Mouse (Mus musculus): ENCODE measurements around the gene Bet1. TPM values are rescaled to one million over a fixed set of nuclear protein-coding genes. Genes with fewer than 3 reads are reported as not detected.

The Bet1 gene
- 60.9 and 66.6 TPM in 2 replicates for polyA plus RNA-seq (2012; rRNA removed)
- 74.9 and 83.9 TPM in 2 replicates for polyA plus RNA-seq (2014; fragmentation: Nextera tagmentation; extraction: Ambion mirVana)

DNA sequence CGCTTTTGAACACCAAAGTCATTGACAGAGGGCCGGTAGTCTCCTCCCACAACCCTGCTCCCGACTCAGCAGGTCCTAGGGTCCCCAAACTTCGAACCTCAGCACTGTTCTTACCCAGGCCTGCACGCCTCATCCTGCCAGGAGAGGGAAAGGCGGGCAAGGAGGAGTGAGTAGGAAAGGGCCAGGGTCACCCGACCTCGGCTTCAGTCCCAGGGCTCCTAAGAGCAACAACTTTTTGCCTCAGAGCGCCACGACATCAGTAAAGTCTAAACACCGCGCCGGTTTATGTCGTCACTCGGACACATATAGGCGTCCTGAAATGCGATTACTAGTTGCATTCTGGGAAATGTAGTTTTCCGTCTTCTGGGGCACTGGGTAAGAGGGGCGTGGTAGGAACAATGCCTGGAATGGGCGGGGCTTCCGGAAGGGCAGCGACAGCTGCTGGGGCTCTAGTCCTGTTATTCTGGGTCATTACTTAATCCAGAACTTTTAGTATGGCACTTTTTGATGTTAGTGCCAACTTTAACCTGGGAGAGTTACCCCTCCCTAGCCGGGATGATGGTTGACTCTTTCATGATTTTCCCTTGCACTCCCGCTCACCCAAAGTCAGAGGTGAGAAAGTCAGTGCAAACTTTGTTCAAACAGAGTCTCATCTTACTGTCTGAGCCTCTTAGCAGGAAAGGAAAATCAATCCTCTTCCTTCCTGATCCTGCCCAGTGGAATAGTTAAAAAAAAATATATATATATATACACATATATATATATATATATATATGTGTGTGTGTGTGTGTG lies at the start of gene Bet1:
Bet1 (minus strand) TSS at position 310 of the 792 bp plus-strand sequence.
- ATAC-seq (ENCODE audit: low FRiP score, low read depth) (peak; percentile 100), DNase-seq (ENCODE audit: low spot score) (peak; percentile 99)
- Histone ChIP-seq H3K27me3 (ENCODE audit: control insufficient read depth, insufficient read depth, low read length) (no peaks in the 10 kb centered on the region), H3K4me1 (ENCODE audit: control insufficient read depth, insufficient read depth, low read length) (peaks cover 6% of the 10 kb centered on the region), H3K4me3 (replicated peaks; ENCODE audit: low read length) (peak within 1 kb of the TSS; percentile 69), H3K27ac (replicated peaks; ENCODE audit: low read depth, low read length) (peak within 1 kb of the TSS; percentile 62), H3K36me3 (ENCODE audit: control insufficient read depth, insufficient read depth, low read length) (no peaks in the 10 kb centered on the region), H3K4me2 (replicated peaks; ENCODE audit: low read depth, low read length, severe bottlenecking) (peak within 1 kb of the TSS; percentile 68), H3K9me3 (ENCODE audit: control insufficient read depth, low read length) (no peaks in the 10 kb centered on the region), H3K9ac (ENCODE audit: low read depth, low read length, severe bottlenecking) (peak within 1 kb of the TSS; percentile 76)
- WGBS = 2% methylated on average over 24 of the region's 24 CpGs
- TF ChIP-seq POLR2A (IDR thresholded peaks at IDR 0.05; ENCODE audit: borderline replicate concordance, extremely low read depth, insufficient read depth, insufficient read length) = peak; percentile 38; the same call in 1 of the 2 replicates

DNA sequence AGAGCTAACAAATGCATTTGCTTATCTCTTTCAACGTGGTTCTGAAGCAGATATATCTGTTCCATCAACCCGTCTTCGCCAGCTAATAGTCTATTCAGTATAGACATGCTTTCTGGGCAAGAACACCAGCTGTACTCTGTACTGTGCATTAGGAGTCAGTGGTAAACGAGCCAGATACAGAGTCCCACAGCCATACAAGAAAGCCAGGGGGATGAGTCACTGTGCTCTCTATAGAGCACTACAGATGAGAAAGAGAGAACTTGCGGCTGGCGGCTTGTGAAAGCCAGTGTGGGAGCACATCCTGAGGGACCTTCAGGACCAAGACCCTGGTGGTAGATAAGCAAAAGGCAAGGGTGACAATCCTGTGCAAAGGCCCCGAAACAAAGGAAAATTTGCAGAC lies 45.5 kb upstream of the Bet1 start:
- H3K9me3 ChIP-seq (ENCODE audit: control insufficient read depth, low read length) = no peaks in the 10 kb centered on the region
- no peak overlapping the region for H3K27ac ChIP-seq (replicated peaks; ENCODE audit: low read depth, low read length)
- no peaks in the 10 kb centered on the region for H3K27me3 ChIP-seq (ENCODE audit: control insufficient read depth, insufficient read depth, low read length)
- no peaks in the 10 kb centered on the region for H3K4me1 ChIP-seq (ENCODE audit: control insufficient read depth, insufficient read depth, low read length)
- no peak for TF ChIP-seq POLR2A (IDR thresholded peaks at IDR 0.05; ENCODE audit: borderline replicate concordance, extremely low read depth, insufficient read depth, insufficient read length)
- H3K36me3 ChIP-seq (ENCODE audit: control insufficient read depth, insufficient read depth, low read length) = no peaks in the 10 kb centered on the region
- H3K4me2 ChIP-seq (replicated peaks; ENCODE audit: low read depth, low read length, severe bottlenecking) = no peak overlapping the region
- WGBS = 75% methylated on average over 7 of the region's 7 CpGs
- ATAC-seq (ENCODE audit: low FRiP score, low read depth) (no peak), DNase-seq (ENCODE audit: low spot score) (no peak)
- no peak overlapping the region for H3K9ac ChIP-seq (ENCODE audit: low read depth, low read length, severe bottlenecking)
- H3K4me3 ChIP-seq (replicated peaks; ENCODE audit: low read length) = no peak overlapping the region

DNA sequence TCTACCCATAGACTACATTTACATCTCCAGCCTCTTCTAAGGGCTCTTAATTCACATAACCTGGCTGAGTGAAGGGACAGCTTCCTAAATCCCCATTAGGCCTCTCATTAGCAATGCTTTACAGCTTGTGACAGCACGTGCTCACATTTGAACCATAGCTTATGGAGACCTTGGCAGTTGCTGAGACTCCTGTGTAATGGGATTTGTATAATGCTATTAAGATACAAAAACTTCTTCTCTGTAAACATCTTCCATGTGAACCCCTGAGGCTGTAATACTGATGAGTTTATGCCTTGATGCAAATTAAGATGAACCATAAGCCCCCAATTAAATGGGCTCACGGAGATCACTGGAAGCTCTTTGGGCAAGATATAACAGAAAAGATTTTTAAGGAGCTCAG lies 44.4 kb upstream of the Bet1 start:
- H3K4me2 ChIP-seq (replicated peaks; ENCODE audit: low read depth, low read length, severe bottlenecking) = no peak overlapping the region
- H3K9me3 ChIP-seq (ENCODE audit: control insufficient read depth, low read length) = no peaks in the 10 kb centered on the region
- H3K27ac ChIP-seq (replicated peaks; ENCODE audit: low read depth, low read length) = no peak overlapping the region
- no peak overlapping the region for H3K9ac ChIP-seq (ENCODE audit: low read depth, low read length, severe bottlenecking)
- no peak for ATAC-seq (ENCODE audit: low FRiP score, low read depth)
- DNase-seq (ENCODE audit: low spot score) = no peak
- no peak overlapping the region for H3K4me3 ChIP-seq (replicated peaks; ENCODE audit: low read length)
- WGBS = 33% methylated on average over 2 of the region's 2 CpGs
- TF ChIP-seq POLR2A (IDR thresholded peaks at IDR 0.05; ENCODE audit: borderline replicate concordance, extremely low read depth, insufficient read depth, insufficient read length) = no peak
- H3K4me1 ChIP-seq (ENCODE audit: control insufficient read depth, insufficient read depth, low read length) = no peaks in the 10 kb centered on the region
- H3K36me3 ChIP-seq (ENCODE audit: control insufficient read depth, insufficient read depth, low read length) = no peaks in the 10 kb centered on the region
- H3K27me3 ChIP-seq (ENCODE audit: control insufficient read depth, insufficient read depth, low read length) = no peaks in the 10 kb centered on the region

DNA sequence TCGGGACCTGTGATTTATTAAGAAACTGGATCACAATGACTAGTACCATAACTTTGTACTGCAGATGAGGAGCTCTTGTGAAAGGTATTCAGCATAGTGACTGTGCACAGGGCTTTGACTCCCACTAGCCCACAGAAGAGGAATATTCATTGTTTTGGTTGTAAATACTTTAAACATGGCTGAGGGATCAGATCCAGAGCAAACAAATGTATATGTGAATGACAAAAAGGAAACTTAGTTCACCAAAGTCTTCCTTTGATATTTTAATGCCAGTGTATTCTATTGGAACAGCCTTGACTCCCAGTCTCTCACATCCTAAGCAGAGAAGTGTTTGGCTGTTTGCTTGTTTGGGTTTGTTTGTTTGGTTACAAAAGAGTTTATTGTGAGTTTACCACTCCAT lies 31.8 kb upstream of the Bet1 start:
- 75% methylated on average over 1 of the region's 1 CpGs for WGBS
- H3K27ac ChIP-seq (replicated peaks; ENCODE audit: low read depth, low read length) = no peak overlapping the region
- ATAC-seq (ENCODE audit: low FRiP score, low read depth) = no peak

DNA sequence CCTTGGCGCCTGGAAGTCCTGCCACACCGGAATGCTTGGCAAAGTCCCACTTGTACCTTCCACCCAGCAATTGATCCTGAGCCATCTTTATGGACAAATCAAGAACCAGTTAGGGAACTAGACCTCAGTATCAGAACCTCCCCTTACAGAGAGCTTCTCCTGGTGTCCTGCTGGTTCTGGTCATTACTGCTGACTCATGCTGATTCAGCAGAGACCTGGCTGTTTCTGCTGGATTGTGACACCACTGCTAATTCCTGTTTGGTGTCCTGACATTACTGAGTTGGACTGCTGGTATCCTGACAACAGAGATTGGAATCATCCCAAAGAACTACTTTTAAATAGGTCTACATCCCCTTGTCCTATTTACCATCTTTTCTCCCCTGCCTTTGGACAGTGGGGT lies 3.7 kb upstream of the Bet1 start:
- Histone ChIP-seq H3K4me1 (ENCODE audit: control insufficient read depth, insufficient read depth, low read length) (0 out of 2 replicates have a peak, but pooled peaks cover 2% of the 10 kb centered on the region), H3K4me3 (replicated peaks; ENCODE audit: low read length) (no peak overlapping the region), H3K36me3 (ENCODE audit: control insufficient read depth, insufficient read depth, low read length) (no peaks in the 10 kb centered on the region), H3K9me3 (ENCODE audit: control insufficient read depth, low read length) (no peaks in the 10 kb centered on the region), H3K27me3 (ENCODE audit: control insufficient read depth, insufficient read depth, low read length) (no peaks in the 10 kb centered on the region), H3K4me2 (replicated peaks; ENCODE audit: low read depth, low read length, severe bottlenecking) (no peak overlapping the region), H3K27ac (replicated peaks; ENCODE audit: low read depth, low read length) (no peak overlapping the region), H3K9ac (ENCODE audit: low read depth, low read length, severe bottlenecking) (no peak overlapping the region)
- no peak for TF ChIP-seq POLR2A (IDR thresholded peaks at IDR 0.05; ENCODE audit: borderline replicate concordance, extremely low read depth, insufficient read depth, insufficient read length)
- DNase-seq (ENCODE audit: low spot score) (no peak), ATAC-seq (ENCODE audit: low FRiP score, low read depth) (no peak)
- WGBS = 83% methylated on average over 2 of the region's 2 CpGs

More for the DNA sequence above, 31.8 kb upstream of the Bet1 start:
- Histone ChIP-seq H3K4me3 (replicated peaks; ENCODE audit: low read length) (no peak overlapping the region), H3K27me3 (ENCODE audit: control insufficient read depth, insufficient read depth, low read length) (no peaks in the 10 kb centered on the region), H3K4me2 (replicated peaks; ENCODE audit: low read depth, low read length, severe bottlenecking) (no peak overlapping the region), H3K4me1 (ENCODE audit: control insufficient read depth, insufficient read depth, low read length) (no peaks in the 10 kb centered on the region), H3K9me3 (ENCODE audit: control insufficient read depth, low read length) (no peaks in the 10 kb centered on the region), H3K9ac (ENCODE audit: low read depth, low read length, severe bottlenecking) (no peak overlapping the region), H3K36me3 (ENCODE audit: control insufficient read depth, insufficient read depth, low read length) (no peaks in the 10 kb centered on the region)
- no peak for DNase-seq (ENCODE audit: low spot score)
- no peak for TF ChIP-seq POLR2A (IDR thresholded peaks at IDR 0.05; ENCODE audit: borderline replicate concordance, extremely low read depth, insufficient read depth, insufficient read length)

All from limb, embryonic 14.5 days (tissue).